Mouse (Mus musculus): ENCODE measurements around the gene Cemip2.

The Cemip2 gene

DNA sequence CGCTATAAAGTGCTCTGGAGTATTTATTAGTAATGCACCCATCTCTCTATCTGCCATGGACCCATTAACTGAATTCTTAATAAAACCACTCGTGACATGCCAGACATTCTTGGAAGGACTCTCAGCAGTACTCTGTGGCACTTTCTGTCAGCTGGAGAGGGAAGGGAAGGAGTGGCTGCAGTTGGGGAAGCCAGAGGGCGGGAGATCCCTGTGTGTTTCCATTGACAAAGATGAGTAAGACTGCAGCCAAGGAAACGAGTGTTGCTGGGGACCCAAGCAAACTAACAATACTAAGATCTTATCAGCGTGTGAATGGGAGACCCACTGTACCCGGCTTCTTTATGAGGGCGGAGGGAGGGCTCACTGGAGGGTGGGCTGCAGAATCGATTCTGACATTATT lies 2.5 kb downstream of the Cemip2 start:
- no peak for DNase-seq (ENCODE audit: low read depth)

GRCm38 (mm10) chr19:21781066-21781786 lies 3.1 kb downstream of the Cemip2 start:
- no peak for DNase-seq (ENCODE audit: low read depth)

DNA sequence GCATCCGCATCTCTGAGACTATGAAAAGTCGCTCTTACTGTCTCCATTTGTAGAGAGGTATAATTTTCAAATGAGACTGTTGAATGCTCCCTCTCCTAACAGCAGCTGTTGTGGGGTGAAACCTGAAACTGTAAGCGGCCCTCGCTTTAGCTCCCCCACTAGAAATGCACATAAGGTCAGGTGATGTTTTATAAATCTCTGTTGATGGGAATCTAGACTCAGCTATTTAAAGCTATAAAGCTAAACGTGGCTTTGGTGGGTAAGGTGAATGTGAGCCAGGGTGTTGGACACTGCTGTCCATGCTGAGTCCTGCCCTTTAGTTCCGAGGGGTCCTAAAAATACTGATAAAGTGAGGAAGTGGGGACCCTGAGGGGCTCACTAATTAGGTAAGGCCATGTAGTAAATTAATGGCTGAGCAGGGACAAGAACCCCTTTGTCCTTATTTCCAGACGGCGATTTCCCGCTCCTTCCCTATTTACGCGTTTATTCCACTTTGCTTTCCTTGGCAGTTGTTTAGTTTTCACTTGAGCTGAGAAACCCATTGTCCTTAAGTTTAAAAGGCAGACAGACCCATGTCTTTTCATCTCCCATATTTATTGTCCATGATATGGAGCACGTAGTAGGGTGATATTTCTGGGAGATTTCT lies 3.8 kb downstream of the Cemip2 start:
- no peak for DNase-seq (ENCODE audit: low read depth)

- DNase-seq (ENCODE audit: low read depth): no peak
These were observed 5.6 kb downstream of the Cemip2 start for GRCm38 (mm10) chr19:21783717-21784116.

GRCm38 (mm10) chr19:21784331-21785131 lies 6.4 kb downstream of the Cemip2 start:
- no peak for DNase-seq (ENCODE audit: low read depth)

DNA sequence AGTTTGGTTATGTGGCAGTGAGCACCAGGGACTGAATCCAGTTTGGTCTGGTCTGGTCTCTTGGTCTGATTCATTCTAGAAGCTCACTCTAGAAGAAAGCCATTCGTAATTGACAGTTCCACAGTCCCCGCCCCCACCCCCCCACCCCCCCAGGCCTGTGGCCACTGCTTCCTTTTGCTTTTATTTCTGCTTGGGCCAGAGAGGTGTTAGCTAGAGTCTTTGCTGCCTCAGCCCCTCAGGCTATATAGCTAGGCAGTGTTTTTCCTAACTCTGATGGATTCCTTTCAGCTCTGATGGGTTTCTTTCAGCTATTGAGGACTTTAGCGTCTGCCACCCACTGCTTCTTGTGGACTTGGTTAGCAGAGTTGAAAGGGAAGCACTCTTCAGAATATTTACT lies 7.0 kb downstream of the Cemip2 start:
- DNase-seq (ENCODE audit: low read depth): no peak

GRCm38 (mm10) chr19:21787004-21787480 lies 8.9 kb downstream of the Cemip2 start:
- DNase-seq (ENCODE audit: low read depth): no peak

GRCm38 (mm10) chr19:21788999-21789398 lies 10.9 kb downstream of the Cemip2 start:
- DNase-seq (ENCODE audit: low read depth): no peak

DNA sequence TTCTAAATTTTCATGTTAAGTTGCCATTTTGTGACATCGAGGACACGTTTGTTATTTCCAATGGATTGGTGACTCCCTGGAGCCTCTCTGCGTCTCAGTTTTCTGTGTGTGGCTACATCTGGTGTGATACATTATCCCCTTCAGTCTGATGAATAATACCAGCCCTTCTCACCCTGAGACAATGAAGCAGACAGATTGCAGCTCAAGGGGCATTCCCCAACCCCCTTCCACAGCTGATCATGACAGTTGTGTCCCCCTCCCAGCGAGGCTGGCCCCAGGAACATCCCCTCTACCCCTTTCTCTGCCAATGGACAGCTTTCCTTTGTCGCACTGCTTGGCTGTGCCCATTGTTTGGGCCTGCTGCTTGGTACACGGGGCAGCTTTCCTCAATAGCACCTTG lies 11.5 kb downstream of the Cemip2 start:
- DNase-seq (ENCODE audit: low read depth): no peak

DNA sequence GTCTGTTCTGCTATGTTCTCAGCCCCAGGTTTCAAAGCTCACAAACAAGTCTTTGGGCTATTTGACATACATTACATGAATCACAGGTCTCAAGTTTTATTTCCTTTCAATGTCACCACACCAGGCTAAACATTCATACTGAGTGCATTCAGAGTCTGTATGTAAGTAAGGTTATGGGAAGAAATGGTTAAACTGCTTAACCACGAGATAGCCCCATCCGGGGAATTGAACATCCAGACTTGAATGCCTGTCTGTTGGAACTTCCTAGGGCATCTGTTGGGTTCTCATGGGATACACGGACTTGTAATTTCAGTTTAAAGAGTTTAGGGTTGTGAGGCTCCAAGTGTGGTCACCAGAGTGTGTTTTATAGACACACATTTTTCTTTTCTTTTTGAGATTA lies 13.2 kb downstream of the Cemip2 start:
- DNase-seq (ENCODE audit: low read depth): no peak

DNA sequence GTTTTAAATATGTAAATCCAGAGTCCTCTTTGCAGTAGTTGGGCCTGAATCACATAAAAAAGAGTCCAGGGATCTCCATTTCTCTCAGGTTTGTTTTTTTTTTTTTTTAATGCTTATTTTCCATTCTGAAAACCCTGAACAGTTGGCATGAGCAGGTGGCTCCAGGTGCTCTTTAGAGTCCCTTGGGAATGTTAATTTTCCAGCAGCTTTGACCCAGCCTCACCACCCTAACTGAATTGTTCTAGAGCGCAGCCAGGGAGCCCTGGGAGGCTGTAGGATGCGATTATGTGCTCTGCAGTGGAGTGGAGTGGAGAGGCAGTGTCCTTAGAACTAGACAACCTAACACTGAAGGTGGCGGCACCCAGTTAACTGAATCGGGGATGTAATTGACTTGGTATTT lies 13.7 kb downstream of the Cemip2 start:
- no peak for DNase-seq (ENCODE audit: low read depth)

DNA sequence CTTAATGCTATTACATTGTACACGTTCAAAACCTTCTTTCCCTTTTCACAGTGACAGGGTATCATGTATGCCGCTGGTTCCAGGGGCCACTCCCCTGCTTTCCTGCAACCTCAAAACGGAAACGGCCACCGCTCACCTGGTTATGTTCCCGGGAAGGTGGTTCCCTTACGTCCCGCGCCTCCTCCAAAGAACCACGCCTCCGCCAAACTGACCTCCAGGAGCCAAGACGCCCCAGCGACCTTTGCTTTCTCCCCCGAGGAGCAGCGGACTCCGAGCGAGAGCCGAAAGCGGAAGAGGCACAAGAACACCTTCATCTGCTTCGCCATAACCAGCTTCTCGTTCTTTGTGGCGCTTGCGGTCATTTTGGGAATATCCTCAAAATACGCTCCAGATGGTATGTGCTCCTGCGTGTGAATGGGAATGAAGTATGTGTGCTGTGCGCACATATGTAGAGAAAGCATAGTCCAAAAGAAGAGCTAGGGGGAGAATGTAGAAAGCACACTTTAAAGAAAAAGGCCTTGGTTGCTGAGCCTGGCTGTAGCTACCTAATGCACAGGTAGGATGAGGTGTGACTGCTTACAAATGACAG lies 14.5 kb downstream of the Cemip2 start:
- no peak for DNase-seq (ENCODE audit: low read depth)

DNA sequence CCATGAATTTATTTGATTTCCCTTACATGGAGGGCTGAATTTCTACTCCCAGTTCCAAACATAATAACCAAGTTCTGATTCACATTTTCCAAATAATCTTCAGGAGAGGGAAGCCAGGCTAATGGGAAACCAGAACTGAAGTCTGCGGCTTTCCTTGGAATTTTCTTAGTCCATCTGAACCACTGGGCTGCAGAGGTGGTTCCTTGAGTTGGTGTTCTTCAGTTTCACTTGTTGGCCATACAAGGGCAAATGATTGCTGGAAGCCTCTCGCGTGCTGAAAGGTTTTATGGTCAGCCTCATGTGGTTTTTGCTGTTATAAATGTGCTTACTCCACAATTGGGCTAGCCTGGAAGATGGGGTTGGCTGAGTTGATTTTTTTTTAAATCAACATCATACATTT lies 16.4 kb downstream of the Cemip2 start:
- no peak for DNase-seq (ENCODE audit: low read depth)

- no peak for DNase-seq (ENCODE audit: low read depth)
These were observed 18.2 kb downstream of the Cemip2 start for GRCm38 (mm10) chr19:21796333-21796732.

GRCm38 (mm10) chr19:21798700-21799099 lies 20.6 kb downstream of the Cemip2 start:
- DNase-seq (ENCODE audit: low read depth): no peak

GRCm38 (mm10) chr19:21799410-21800373 lies 21.6 kb downstream of the Cemip2 start:
- peak; percentile 63 for DNase-seq (ENCODE audit: low read depth)

DNA sequence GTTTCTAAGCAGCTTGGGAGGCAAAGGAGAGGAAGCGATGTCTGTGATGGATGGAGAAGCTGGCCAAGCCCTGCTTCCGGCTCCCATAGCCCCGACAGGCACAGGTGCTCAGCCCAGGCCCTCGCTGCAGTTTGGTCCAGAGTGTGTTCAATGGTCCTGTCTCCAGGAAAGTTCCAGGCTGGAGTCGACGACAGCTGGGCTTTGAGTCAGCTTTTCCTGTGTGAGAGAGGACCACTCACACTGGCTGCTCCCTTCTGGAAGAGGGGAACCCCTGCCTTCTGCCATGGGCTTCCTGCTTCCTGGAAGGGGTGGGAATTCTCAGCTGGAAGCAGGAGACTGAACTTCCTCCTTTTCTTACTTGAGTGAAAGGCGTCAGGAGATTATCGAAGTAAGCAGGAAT lies 26.3 kb downstream of the Cemip2 start:
- no peak for DNase-seq (ENCODE audit: low read depth)

DNA sequence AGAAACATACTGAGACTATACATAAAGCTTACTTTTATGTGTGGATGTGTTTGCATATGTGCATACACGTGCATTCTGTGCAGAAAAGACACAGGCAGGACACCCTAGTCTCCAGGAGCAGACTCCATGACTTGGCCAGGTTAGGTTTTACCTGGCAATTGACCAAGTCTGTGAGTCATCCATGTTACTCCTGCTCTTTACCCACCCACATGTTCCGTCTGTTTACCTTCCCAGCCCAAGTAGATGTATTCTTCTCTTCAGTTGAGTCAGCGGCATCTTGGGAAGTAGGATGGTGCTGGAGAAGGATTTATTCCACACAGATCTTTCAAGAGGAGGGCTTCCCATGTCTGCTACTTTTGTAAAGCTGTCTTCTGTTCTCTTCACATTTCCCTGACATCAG lies 27.2 kb downstream of the Cemip2 start:
- no peak for DNase-seq (ENCODE audit: low read depth)

DNA sequence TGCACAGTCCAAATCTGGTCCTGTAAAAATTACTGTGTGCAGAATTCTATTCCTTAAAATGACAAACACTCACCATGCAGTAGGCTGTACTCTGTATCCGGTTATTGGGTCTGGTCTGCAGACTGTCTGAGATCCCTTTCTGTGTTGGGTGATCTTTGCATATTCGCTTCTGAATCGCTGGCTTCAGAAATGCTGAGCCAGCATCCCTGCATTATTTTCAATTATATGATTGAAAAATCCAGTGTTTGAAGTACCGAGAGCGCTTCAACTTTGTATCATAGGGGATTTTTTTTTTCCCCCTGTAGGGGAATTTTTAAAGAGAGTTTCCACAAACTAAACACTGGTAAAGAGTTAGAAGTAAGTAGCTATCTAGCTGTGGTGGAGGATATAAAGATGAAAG lies 32.0 kb downstream of the Cemip2 start:
- DNase-seq (ENCODE audit: low read depth): no peak

DNA sequence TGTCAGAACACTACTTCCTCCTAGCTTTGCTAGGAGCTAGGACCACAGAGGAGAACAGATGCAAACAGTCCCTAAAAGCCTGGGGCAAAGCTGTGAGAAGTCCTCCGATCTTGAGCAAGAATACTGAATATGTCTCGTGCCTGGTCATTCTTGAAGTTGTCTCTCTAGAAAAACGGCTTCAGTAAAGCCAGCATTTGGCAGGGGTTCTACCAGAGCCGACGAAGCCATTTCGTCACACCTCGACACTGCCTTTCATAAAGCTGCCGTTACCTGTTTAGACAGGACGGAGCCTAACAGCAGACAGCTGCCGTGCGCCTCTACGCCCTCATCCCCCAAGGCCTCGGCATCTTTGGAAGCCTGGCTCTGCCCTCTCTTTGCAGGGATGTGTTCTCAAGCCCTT lies 35.4 kb downstream of the Cemip2 start:
- no peak for DNase-seq (ENCODE audit: low read depth)

GRCm38 (mm10) chr19:21814433-21815020 lies 36.4 kb downstream of the Cemip2 start:
- no peak for DNase-seq (ENCODE audit: low read depth)

Measured in c-Kit-positive CD71-positive TER-119-negative erythroid progenitor cells, embryonic 14.5 days (primary cell).